Mouse (Mus musculus) heart, adult 2 months (tissue): ENCODE results near the gene Oas1g. TPM values are rescaled to one million over a fixed set of nuclear protein-coding genes. Genes with fewer than 3 reads are reported as not detected.
"Not testable (repeated sequence)": the region's sequence is repeated elsewhere in the genome, so short reads cannot be mapped to it uniquely, and the experiment has no call there.

Experiments used
- DNase-seq, 2 experiments: peaks; one replicate each; pipeline ENCODE4 v3.0.0; 2021
- H3K27ac ChIP-seq: fragments of 200-600 bp; 2 replicates; pipeline ENCODE4 v1.8.1; 2022
- H3K27me3 ChIP-seq: fragments of 200-500 bp; 2 replicates; pipeline ENCODE4 v1.6.1; 2012; ENCODE audit warnings: mild to moderate bottlenecking, low read length, inconsistent platforms, mixed read lengths; ENCODE audit not compliant: control insufficient read depth, insufficient read depth
- H3K36me3 ChIP-seq: fragments of 200-500 bp; 2 replicates; pipeline ENCODE4 v1.6.1; 2012; ENCODE audit warnings: low read length, inconsistent platforms; ENCODE audit not compliant: control insufficient read depth, insufficient read depth
- H3K4me1 ChIP-seq: fragments of 200-500 bp; 2 replicates; pipeline ENCODE4 v1.6.1; 2011; ENCODE audit warnings: low read length; ENCODE audit not compliant: control insufficient read depth, insufficient read depth
- H3K4me3 ChIP-seq: fragments of 200-600 bp; 2 replicates; pipeline ENCODE4 v1.8.1; 2022
- H3K79me2 ChIP-seq: fragments of 200-500 bp; replicated peaks from 2 replicates; pipeline ENCODE4 v1.6.1; 2012; ENCODE audit warnings: mild to moderate bottlenecking, inconsistent platforms, low read length, moderate library complexity, mixed read lengths; ENCODE audit not compliant: control insufficient read depth, insufficient read depth
- H3K9ac ChIP-seq: fragments of 200-500 bp; 2 replicates; pipeline ENCODE4 v1.6.1; 2012; ENCODE audit warnings: low read depth, mild to moderate bottlenecking, control low read depth, inconsistent platforms, low read length, mixed read lengths
- CTCF ChIP-seq: fragments of 200-600 bp; IDR thresholded peaks from 2 replicates; pipeline ENCODE4 v1.8.1; 2022; ENCODE audit warnings: antibody characterized with exemption, mild to moderate bottlenecking, moderate library complexity
- EP300 ChIP-seq: fragments of 200-500 bp; IDR thresholded peaks from 2 replicates; pipeline ENCODE4 v1.6.1; 2011; ENCODE audit warnings: low read depth, low read length, control low read depth; ENCODE audit not compliant: insufficient read depth
- POLR2A ChIP-seq: fragments of 200-500 bp; IDR thresholded peaks from 2 replicates; pipeline ENCODE4 v1.6.1; 2011; ENCODE audit warnings: mild to moderate bottlenecking, low read depth, low read length, control low read depth; ENCODE audit not compliant: insufficient read depth
- WGBS: fragments of 180-500 bp; shearing (Covaris S2); methylation state at CpG from one replicate; pipeline ENCODE4 v1.1.7; 2018; 5-methylcytosine and 5-hydroxymethylcytosine counted together
- intact Hi-C: fragments of 180-260 bp; cut with DNase I; formaldehyde crosslinking; loops from one replicate; pipeline ENCODE4 v1.15.1; 2025
- long read RNA-seq: library from polyadenylated mRNA; stranded (forward); transcript quantifications from one replicate; pipeline ENCODE4 v2.0.0, GENCODE M21; 2021
- polyA plus RNA-seq: library from polyadenylated mRNA; depleted of rRNA; stranded (reverse); fragments of >200 nt; gene quantifications from 2 replicates; pipeline ENCODE4 v1.2.3, GENCODE M21; 2012; rRNA removed
- total RNA-seq, 2 experiments: library from RNA; stranded (reverse); gene quantifications; 2 replicates each; pipeline ENCODE4 v1.2.3; 2021

The Oas1g gene
- under 1 TPM in 1 of 2 experiments, not detected in 1; 0.34 TPM for total RNA-seq
- 1.0 and 1.5 TPM in 2 replicates for polyA plus RNA-seq
- long read RNA-seq, result 0 reads

DNA sequence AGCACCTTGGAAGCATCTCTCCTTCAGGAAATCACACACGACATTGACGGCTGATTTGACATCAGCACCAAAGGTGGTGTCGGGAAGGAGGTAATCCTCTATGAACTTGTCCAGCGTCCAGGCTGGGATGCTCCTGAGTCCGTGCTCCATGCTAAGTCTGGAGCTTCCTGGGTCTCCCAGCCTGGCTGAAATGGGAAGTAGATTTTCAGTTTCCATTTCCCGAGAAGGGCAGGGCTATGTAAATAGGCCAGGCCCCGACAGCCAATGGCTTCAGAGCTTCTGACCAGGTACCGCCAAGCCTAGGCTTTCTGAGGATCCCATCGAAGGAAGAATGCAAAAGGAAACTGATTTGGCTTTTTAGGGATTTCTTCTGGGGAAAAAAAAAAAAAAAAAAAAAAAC, at the start of gene Oas1g:
Oas1g (minus strand) TSS at position 201 of the 400 bp plus-strand sequence.
- not testable (repeated sequence) for H3K27ac ChIP-seq, H3K27me3 ChIP-seq, H3K4me1 ChIP-seq, H3K9ac ChIP-seq, H3K4me3 ChIP-seq, DNase-seq, H3K79me2 ChIP-seq, H3K36me3 ChIP-seq
- WGBS, result 13% methylated on average over 7 of the region's 9 CpGs
- intact Hi-C loops, result loop anchor here (2.0 kb wide), 1 partner anchor 17 kb away; no protein-coding TSS in a partner anchor

DNA sequence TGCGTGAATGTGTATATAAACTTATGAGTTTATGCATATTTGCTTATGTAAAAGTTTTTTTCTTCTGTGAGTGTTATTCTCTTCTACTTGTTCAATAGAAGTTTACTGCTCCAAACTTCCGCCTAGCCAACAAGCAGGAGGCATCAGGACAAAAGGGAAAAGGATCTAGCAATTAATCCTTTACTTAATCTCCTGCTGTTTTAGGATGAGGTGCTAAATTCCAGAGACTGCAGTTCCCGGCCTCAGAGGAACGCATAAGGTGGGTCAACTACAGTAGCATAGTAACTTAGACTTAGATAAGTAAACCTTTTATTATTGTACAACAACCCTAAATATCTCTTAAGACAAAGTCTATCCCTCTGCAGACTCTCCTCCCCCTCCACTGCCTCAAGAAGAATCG, 46.6 kb upstream of the Oas1g start:
- Histone ChIP-seq H3K4me3 (no peak overlapping the region), H3K9ac (no peak overlapping the region), H3K27ac (no peak overlapping the region), H3K36me3 (no peaks in the 10 kb centered on the region), H3K79me2 (no peaks in the 10 kb centered on the region), H3K27me3 (no peaks in the 10 kb centered on the region), H3K4me1 (no peaks in the 10 kb centered on the region)
- TF ChIP-seq POLR2A (no peak), EP300 (no peak), CTCF (no peak)
- no peak for DNase-seq
- WGBS, result 17% methylated on average over 5 of the region's 5 CpGs
- intact Hi-C loops, result loop anchor here (2.0 kb wide), 1 partner anchor 119 kb away; no protein-coding TSS in a partner anchor

DNA sequence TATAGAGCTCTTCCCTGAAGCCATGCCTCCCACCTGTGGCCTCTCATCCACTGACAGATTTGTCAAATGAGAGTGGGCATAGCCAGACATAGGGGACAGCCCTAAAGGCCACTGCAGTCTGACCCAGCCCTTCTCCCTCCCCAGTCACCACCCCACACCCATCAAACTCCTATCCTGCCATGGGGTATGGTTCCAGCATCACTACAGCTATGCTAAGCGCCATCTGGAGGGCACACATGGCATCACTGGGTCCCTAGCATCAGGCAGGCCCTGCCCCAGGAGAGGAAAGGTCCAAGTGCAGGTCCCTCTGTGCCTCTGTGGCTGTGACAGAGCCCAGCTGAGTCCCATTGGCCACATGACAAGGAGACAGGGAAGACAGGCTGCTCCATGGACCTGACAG, 39.6 kb upstream of the Oas1g start:
- H3K27me3 ChIP-seq, result no peaks in the 10 kb centered on the region
- H3K27ac ChIP-seq, result no peak overlapping the region
- no peak for DNase-seq
- intact Hi-C loops, result loop anchor here (10.0 kb wide), 1 partner anchor 132 kb away; the partner anchor contains the start of gene Oas1e
- H3K4me3 ChIP-seq, result no peak overlapping the region
- TF ChIP-seq CTCF, result peak; percentile 28; the same call in 1 of the 2 replicates
- TF ChIP-seq POLR2A, result no peak
- WGBS, result 9% methylated on average over 1 of the region's 1 CpGs
- no peaks in the 10 kb centered on the region for H3K4me1 ChIP-seq
- no peaks in the 10 kb centered on the region for H3K36me3 ChIP-seq
- H3K79me2 ChIP-seq, result no peaks in the 10 kb centered on the region
- H3K9ac ChIP-seq, result no peak overlapping the region

DNA sequence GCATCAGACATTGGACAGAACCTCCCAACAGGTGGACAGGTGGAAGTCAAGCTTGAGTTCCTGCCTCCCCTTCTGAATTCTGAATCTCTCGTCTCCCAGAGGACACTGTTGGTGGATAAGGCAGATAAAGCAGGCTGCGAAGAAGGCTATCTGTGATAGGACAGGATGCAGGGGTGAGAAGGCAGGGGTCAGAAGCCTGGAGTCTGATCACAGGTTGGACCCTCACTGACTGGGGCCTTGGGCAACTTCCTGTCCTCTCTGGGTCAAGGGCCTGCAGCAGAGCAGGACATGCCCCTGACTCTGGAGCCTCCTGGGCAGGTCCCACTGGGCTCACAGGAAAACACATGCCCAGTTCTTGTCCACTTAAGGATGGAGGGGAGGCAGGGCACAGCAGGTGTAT, 38.9 kb upstream of the Oas1g start:
- intact Hi-C loops, result loop anchor here (10.0 kb wide), 1 partner anchor 132 kb away; the partner anchor contains the start of gene Oas1e
- H3K27me3 ChIP-seq, H3K9ac ChIP-seq, H3K79me2 ChIP-seq, H3K36me3 ChIP-seq, H3K4me3 ChIP-seq, H3K4me1 ChIP-seq, H3K27ac ChIP-seq, DNase-seq: not testable (repeated sequence)
- WGBS, result 13% methylated on average over 2 of the region's 2 CpGs

DNA sequence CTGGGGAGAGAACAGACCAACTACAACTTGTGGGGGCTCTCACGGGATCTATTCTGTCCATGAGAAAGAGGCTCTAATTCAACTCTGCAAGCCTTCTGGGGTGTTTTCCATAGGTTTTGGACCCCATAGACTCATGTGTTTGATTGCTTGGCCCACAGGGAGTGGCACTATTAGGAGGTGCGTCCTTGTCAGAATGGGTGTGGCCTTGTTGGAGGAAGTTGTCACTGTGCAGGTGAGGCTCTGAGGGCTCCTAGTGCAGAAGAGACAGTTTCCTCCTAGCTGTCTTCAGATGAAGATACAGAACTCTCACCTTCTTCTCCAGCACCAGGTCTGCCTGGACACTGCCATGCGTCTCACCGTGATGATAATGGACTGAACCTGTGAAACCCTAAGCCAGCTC, 37.1 kb upstream of the Oas1g start:
- not testable (repeated sequence) for H3K27ac ChIP-seq, H3K36me3 ChIP-seq, H3K79me2 ChIP-seq, H3K9ac ChIP-seq, H3K4me3 ChIP-seq, H3K4me1 ChIP-seq, H3K27me3 ChIP-seq
- intact Hi-C loops, result loop anchor here (10.0 kb wide), 1 partner anchor 130 kb away; the partner anchor contains the start of gene Oas1e
- DNase-seq, result peak in 1 of 2 experiments; percentile 5
- 84% methylated on average over 4 of the region's 4 CpGs for WGBS

DNA sequence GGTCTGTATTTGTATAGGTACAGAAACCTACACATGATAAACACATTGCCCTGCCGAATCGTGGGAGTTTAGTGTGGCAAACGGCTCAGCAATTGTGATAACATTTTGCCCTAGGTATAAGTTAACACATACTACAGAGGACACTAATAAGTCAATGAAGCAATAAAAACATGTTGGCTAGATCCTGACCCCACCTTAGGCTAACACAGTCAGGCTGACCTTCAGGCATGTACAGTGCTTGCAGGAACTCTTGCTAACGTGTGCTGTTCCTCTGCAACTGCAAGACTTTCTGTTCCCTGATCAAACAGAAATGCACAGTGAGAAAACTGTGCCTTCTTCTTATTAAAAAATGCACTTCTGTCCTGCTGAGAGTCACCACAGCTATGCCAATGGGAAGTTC, 36.6 kb upstream of the Oas1g start:
- no peak for DNase-seq
- 61% methylated on average over 4 of the region's 4 CpGs for WGBS
- Histone ChIP-seq H3K9ac (no peak overlapping the region), H3K4me1 (no peaks in the 10 kb centered on the region), H3K27ac (no peak overlapping the region), H3K27me3 (no peaks in the 10 kb centered on the region), H3K79me2 (no peaks in the 10 kb centered on the region), H3K4me3 (no peak overlapping the region), H3K36me3 (no peaks in the 10 kb centered on the region)
- intact Hi-C loops, result loop anchor here (10.0 kb wide), 1 partner anchor 129 kb away; the partner anchor contains the start of gene Oas1e
- TF ChIP-seq CTCF (no peak), EP300 (no peak), POLR2A (no peak)

DNA sequence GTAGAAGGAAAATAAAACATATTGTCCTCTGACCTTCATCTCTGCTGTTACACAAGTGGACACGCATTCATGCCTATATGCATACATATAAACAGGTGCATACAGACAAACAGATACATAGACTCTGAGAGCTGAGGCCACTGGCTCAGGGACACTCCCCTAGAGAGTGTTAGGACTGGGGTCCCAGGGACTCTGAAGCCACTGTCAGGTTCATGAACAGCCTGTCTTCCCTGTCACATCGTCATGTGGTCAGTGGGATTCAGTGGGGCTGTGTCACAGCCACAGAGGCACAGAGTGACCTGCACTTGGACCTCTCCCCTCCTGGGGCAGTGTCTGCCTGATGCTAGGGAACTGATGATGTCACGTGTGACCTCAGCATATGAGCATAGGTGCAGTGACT, 32.9 kb upstream of the Oas1g start:
- no peaks in the 10 kb centered on the region for H3K27me3 ChIP-seq
- H3K4me1 ChIP-seq, result no peaks in the 10 kb centered on the region
- WGBS, result 73% methylated on average over 3 of the region's 3 CpGs
- no peak overlapping the region for H3K4me3 ChIP-seq
- H3K9ac ChIP-seq, result no peak overlapping the region
- no peak overlapping the region for H3K27ac ChIP-seq
- H3K79me2 ChIP-seq, result no peaks in the 10 kb centered on the region
- TF ChIP-seq EP300 (no peak), CTCF (no peak), POLR2A (no peak)
- DNase-seq, result no peak
- intact Hi-C loops, result loop anchor here (10.0 kb wide), 1 partner anchor 125 kb away; the partner anchor contains the start of gene Oas1e
- H3K36me3 ChIP-seq, result no peaks in the 10 kb centered on the region

DNA sequence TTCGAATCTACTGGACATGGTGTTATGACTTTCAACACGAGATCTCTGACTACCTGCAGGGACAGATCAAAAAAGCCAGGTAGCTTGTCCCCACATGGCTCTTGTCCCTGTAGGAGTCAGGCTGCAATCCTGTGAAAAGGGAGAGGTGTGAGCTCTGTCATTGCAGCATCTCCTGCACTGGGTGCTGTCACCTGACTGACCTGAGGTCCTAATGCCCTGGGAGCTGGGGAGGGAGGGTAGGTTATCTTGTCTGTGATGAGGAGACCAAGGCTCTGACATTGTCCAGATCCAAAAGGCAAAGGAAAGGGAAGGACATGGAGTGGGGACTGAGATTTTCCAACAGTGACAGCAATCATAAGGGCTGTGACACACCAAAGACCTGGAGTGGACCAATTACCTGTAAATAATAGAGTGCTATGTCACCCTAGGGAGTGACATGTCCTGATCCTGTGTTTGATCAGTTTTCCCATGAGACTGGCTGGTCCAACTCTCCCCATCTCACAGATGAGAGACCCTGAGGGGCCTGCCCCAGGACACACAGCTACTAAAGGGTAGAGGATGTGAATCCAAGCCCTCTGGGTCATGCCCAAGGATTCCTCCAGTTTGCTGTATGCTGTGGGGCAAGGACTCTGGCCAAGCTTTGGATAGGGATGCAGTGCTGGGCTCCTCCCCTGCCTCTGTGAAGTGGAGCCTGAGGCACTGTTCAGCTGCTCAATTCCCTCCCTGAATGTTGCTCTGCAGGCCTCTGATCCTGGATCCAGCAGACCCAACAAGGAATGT, 31.9 kb upstream of the Oas1g start:
- H3K27ac ChIP-seq, H3K79me2 ChIP-seq, H3K9ac ChIP-seq, H3K4me1 ChIP-seq, H3K36me3 ChIP-seq, H3K4me3 ChIP-seq, intact Hi-C loops, H3K27me3 ChIP-seq: not testable (repeated sequence)
- DNase-seq, result peak in 1 of 2 experiments; percentile 3
- 66% methylated on average over 2 of the region's 2 CpGs for WGBS

DNA sequence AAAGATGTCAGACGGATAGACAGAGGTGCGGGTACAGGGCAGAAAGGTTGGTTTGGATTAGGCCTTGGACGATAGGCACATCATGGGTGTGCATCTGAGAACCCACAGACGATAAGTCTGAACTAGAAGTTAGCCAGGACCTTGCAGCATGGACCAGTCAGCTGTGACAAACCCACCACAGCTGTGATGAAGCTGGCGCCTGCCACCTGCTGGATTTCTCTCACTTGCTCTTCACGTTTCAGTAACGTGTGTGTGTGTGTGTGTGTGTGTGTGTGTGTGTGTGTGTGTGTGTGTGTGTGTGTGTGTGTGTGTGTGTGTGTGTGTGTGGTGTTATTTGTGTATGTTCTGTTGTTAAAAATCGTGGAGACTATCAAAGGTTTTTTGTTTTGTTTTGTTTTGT, 26.8 kb upstream of the Oas1g start, which contains the start of gene Oas1d:
Oas1d (plus strand) TSS at position 333 of the 400 bp plus-strand sequence.
- H3K9ac ChIP-seq, H3K4me1 ChIP-seq, intact Hi-C loops, H3K36me3 ChIP-seq, DNase-seq, H3K4me3 ChIP-seq, H3K79me2 ChIP-seq, H3K27ac ChIP-seq, H3K27me3 ChIP-seq: not testable (repeated sequence)
- 39% methylated on average over 8 of the region's 8 CpGs for WGBS
